Mouse (Mus musculus): Measurements from ENCODE around the gene Tmem86a. TPM values are rescaled to one million over a fixed set of nuclear protein-coding genes. Genes with fewer than 3 reads are reported as not detected.
A peak's percentile ranks its signal among the peaks of the same experiment; 100 is the strongest.

Tmem86a gene
- polyA plus RNA-seq, 1 experiment: 19.0 TPM

GRCm38 (mm10) chr7:47066942-47067341 is 16.5 kb downstream of the Tmem86a start:
- TF ChIP-seq CTCF (IDR thresholded peaks at IDR 0.05; ENCODE audit: borderline replicate concordance, insufficient read depth, low read depth, low read length): no peak
- Histone ChIP-seq H3K4me3 (replicated peaks; ENCODE audit: insufficient read depth, low read depth, low read length) (no peak overlapping the region), H3K27me3 (ENCODE audit: control insufficient read depth, insufficient read depth, low read length) (no peaks in the 10 kb centered on the region), H3K4me1 (ENCODE audit: control insufficient read depth, insufficient read depth, low read length) (no peaks in the 10 kb centered on the region), H3K27ac (ENCODE audit: insufficient read depth, low read length) (no peak overlapping the region)
- no peak for DNase-seq
- 83% methylated on average over 3 of the region's 3 CpGs for WGBS

DNA sequence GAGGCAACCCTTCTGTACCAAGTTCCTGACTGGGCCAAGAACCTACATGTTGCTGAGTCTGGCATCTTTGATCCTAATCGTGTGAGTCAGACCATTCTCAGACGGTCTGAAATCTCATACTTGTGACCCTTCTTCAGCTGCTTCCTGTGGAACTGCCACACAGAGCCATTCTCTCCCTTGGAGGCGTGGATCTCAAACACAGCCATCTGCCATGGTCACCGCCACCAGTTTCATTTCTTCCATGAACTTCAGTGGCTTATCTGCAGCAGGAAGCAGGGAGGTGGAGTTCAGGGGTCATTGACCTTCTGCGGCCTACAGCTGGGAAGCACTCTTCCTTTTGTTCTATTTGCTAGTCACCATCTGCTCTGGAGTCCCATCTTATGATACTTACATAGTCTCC is 17.5 kb downstream of the Tmem86a start:
- Histone ChIP-seq H3K27ac (ENCODE audit: insufficient read depth, low read length) (no peak overlapping the region), H3K27me3 (ENCODE audit: control insufficient read depth, insufficient read depth, low read length) (no peaks in the 10 kb centered on the region), H3K4me1 (ENCODE audit: control insufficient read depth, insufficient read depth, low read length) (no peaks in the 10 kb centered on the region), H3K4me3 (replicated peaks; ENCODE audit: insufficient read depth, low read depth, low read length) (no peak overlapping the region)
- TF ChIP-seq CTCF (IDR thresholded peaks at IDR 0.05; ENCODE audit: borderline replicate concordance, insufficient read depth, low read depth, low read length) (no peak), POLR2A (IDR thresholded peaks at IDR 0.05; ENCODE audit: borderline replicate concordance, insufficient read depth, low read length) (no peak)
- DNase-seq: no peak
- WGBS: 71% methylated on average over 5 of the region's 5 CpGs

GRCm38 (mm10) chr7:47072551-47072950 is 22.1 kb downstream of the Tmem86a start:
- H3K4me1 ChIP-seq (ENCODE audit: control insufficient read depth, insufficient read depth, low read length): no peaks in the 10 kb centered on the region
- WGBS: 73% methylated on average over 5 of the region's 5 CpGs
- no peaks in the 10 kb centered on the region for H3K27me3 ChIP-seq (ENCODE audit: control insufficient read depth, insufficient read depth, low read length)
- TF ChIP-seq CTCF (IDR thresholded peaks at IDR 0.05; ENCODE audit: borderline replicate concordance, insufficient read depth, low read depth, low read length): 0 out of 2 replicates have a peak, but pooled peaks have one; percentile 4
- TF ChIP-seq POLR2A (IDR thresholded peaks at IDR 0.05; ENCODE audit: borderline replicate concordance, insufficient read depth, low read length): no peak
- no peak overlapping the region for H3K4me3 ChIP-seq (replicated peaks; ENCODE audit: insufficient read depth, low read depth, low read length)
- DNase-seq: no peak
- no peak overlapping the region for H3K27ac ChIP-seq (ENCODE audit: insufficient read depth, low read length)

DNA sequence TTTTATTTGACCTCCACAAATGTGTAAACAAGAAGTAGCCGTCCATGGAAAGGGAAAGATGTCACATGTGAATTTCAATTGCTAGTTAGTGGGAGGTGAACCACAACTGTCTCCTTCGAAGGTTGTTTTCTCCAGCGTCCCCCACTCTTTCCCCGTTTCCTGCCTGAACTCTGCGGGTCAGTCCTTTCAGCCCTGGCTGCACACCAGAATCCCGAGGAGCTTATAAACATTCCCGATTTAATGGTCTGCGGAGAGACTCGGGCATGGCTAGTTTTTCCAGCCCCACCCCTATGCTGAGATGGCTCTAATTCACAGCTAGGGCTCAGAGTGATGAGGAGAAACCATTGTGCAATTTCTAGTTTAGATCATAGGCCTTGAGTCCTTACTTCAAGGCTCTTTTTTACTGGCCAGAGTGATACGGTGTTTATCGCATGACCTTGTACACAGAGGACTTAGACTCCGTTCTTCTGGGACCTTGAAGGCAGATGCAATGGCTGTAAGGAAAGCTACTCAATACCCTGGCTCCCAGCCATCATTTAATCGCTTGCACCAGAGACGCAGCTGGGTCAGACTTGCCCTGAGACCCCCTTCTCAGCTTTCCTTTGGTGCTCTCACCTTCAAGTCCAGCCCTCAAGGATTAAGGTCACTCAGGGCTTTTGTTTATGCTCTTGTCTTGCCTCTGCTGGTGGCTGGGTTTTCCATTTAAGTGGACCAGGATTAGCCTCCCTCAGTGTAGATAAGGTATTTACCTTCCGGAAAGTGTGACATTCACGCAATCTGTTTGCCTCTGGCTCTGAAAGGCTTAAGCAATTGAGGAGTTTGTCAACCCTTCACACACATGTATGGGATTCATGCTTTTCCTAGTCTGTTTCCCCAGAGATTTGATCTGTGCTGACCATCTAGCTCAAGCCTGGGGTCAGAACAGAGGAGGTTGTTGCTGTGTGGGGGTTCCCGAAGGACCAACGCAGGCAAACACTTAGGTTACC is 23.4 kb downstream of the Tmem86a start:
- H3K4me3 ChIP-seq (replicated peaks; ENCODE audit: insufficient read depth, low read depth, low read length): no peak overlapping the region
- H3K4me1 ChIP-seq (ENCODE audit: control insufficient read depth, insufficient read depth, low read length): no peaks in the 10 kb centered on the region
- no peak for DNase-seq
- 51% methylated on average over 18 of the region's 18 CpGs for WGBS
- TF ChIP-seq CTCF (IDR thresholded peaks at IDR 0.05; ENCODE audit: borderline replicate concordance, insufficient read depth, low read depth, low read length): no peak
- no peak for TF ChIP-seq POLR2A (IDR thresholded peaks at IDR 0.05; ENCODE audit: borderline replicate concordance, insufficient read depth, low read length)
- H3K27ac ChIP-seq (ENCODE audit: insufficient read depth, low read length): no peak overlapping the region
- H3K27me3 ChIP-seq (ENCODE audit: control insufficient read depth, insufficient read depth, low read length): no peaks in the 10 kb centered on the region

DNA sequence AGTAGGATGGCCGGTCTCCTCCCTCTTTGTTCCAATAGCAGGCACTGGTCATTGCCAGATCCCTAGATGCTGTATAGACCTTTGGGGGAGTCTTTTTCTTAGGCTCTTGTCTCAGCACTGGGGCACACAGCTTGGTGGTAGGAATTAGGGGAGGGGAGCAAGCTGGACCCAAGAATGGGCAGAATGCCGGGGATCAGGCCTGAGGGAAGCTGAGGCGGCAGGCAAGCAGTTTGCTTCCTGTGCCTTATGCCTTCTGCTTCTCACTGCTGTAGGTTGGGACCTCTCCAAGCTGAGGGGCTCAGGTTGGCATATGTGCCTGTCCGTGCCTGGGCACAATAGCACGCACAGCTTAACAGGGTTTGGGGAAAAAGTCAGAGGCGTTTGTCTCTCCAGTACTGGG is 25.8 kb downstream of the Tmem86a start:
- no peak for TF ChIP-seq POLR2A (IDR thresholded peaks at IDR 0.05; ENCODE audit: borderline replicate concordance, insufficient read depth, low read length)
- TF ChIP-seq CTCF (IDR thresholded peaks at IDR 0.05; ENCODE audit: borderline replicate concordance, insufficient read depth, low read depth, low read length): no peak
- H3K4me3 ChIP-seq (replicated peaks; ENCODE audit: insufficient read depth, low read depth, low read length): no peak overlapping the region
- 55% methylated on average over 6 of the region's 6 CpGs for WGBS
- no peaks in the 10 kb centered on the region for H3K4me1 ChIP-seq (ENCODE audit: control insufficient read depth, insufficient read depth, low read length)
- no peak for DNase-seq
- no peaks in the 10 kb centered on the region for H3K27me3 ChIP-seq (ENCODE audit: control insufficient read depth, insufficient read depth, low read length)
- no peak overlapping the region for H3K27ac ChIP-seq (ENCODE audit: insufficient read depth, low read length)

GRCm38 (mm10) chr7:47076729-47077128 is 26.3 kb downstream of the Tmem86a start:
- whole genome bisulfite sequencing: 81% methylated on average over 3 of the region's 3 CpGs
- TF ChIP-seq POLR2A (IDR thresholded peaks at IDR 0.05; ENCODE audit: borderline replicate concordance, insufficient read depth, low read length): no peak
- TF ChIP-seq CTCF (IDR thresholded peaks at IDR 0.05; ENCODE audit: borderline replicate concordance, insufficient read depth, low read depth, low read length): no peak
- Histone ChIP-seq H3K4me1 (ENCODE audit: control insufficient read depth, insufficient read depth, low read length) (no peaks in the 10 kb centered on the region), H3K27ac (ENCODE audit: insufficient read depth, low read length) (no peak overlapping the region), H3K4me3 (replicated peaks; ENCODE audit: insufficient read depth, low read depth, low read length) (no peak overlapping the region), H3K27me3 (ENCODE audit: control insufficient read depth, insufficient read depth, low read length) (no peaks in the 10 kb centered on the region)
- no peak for DNase-seq

GRCm38 (mm10) chr7:47077451-47077850 is 27.1 kb downstream of the Tmem86a start:
- no peak for DNase-seq
- no peaks in the 10 kb centered on the region for H3K27me3 ChIP-seq (ENCODE audit: control insufficient read depth, insufficient read depth, low read length)
- TF ChIP-seq POLR2A (IDR thresholded peaks at IDR 0.05; ENCODE audit: borderline replicate concordance, insufficient read depth, low read length) (no peak), CTCF (IDR thresholded peaks at IDR 0.05; ENCODE audit: borderline replicate concordance, insufficient read depth, low read depth, low read length) (0 out of 2 replicates have a peak, but pooled peaks have one; percentile 16)

GRCm38 (mm10) chr7:47080868-47081267 is 30.5 kb downstream of the Tmem86a start:
- H3K4me1 ChIP-seq (ENCODE audit: control insufficient read depth, insufficient read depth, low read length): no peaks in the 10 kb centered on the region
- no peak for DNase-seq
- H3K27me3 ChIP-seq (ENCODE audit: control insufficient read depth, insufficient read depth, low read length): no peaks in the 10 kb centered on the region
- no peak overlapping the region for H3K4me3 ChIP-seq (replicated peaks; ENCODE audit: insufficient read depth, low read depth, low read length)
- H3K27ac ChIP-seq (ENCODE audit: insufficient read depth, low read length): no peak overlapping the region
- 41% methylated on average over 3 of the region's 3 CpGs for WGBS
- TF ChIP-seq POLR2A (IDR thresholded peaks at IDR 0.05; ENCODE audit: borderline replicate concordance, insufficient read depth, low read length): no peak
- TF ChIP-seq CTCF (IDR thresholded peaks at IDR 0.05; ENCODE audit: borderline replicate concordance, insufficient read depth, low read depth, low read length): no peak

More at GRCm38 (mm10) chr7:47077451-47077850, 27.1 kb downstream of the Tmem86a start:
- Histone ChIP-seq H3K4me1 (ENCODE audit: control insufficient read depth, insufficient read depth, low read length) (no peaks in the 10 kb centered on the region), H3K27ac (ENCODE audit: insufficient read depth, low read length) (no peak overlapping the region), H3K4me3 (replicated peaks; ENCODE audit: insufficient read depth, low read depth, low read length) (no peak overlapping the region)
- WGBS: 72% methylated on average over 8 of the region's 8 CpGs
